Mouse (Mus musculus) stomach, postnatal 0 days (tissue): ENCODE data around the gene Sipa1l2.

Experiments
- CTCF ChIP-seq: IDR thresholded peaks from 2 replicates; pipeline ENCODE4 v1.5.1; 2016; ENCODE audit warnings: antibody characterized with exemption, low read depth, mild to moderate bottlenecking, moderate library complexity
- EP300 ChIP-seq: optimal IDR thresholded peaks from 2 replicates; pipeline ENCODE3; 2016; ENCODE audit warnings: antibody characterized with exemption

DNA sequence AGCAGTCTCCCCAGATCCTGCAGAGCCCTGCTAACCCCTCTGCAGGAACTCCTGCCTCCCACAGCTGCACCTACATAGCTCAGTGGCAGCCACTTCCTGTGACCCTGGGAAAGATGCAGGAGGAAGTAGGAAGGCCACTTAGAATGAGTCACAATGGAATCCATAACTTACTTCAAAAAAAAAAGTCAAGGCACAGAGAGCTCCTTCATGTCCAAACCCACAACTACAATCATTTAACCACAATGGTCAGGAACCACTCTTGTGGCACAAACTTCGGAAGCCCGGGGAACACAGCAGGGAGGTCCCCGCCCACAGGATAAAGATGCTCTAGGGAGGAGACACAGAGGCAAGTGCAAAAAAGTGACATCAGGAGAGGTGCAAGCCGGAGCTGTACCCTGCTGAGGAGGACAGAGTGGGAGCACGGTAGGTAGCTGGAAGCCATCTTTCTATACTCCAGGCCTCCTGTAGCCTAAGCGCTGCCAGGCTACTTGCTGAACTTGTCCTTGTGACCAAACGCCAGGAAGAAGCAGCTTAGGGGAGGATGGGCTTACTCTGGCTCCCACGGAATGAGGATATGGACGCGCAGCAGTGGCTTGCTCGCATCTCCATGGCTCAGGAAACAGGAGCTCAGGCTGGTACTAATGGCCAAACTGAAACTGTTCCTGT, 8.7 kb downstream of the Sipa1l2 start:
- TF ChIP-seq EP300 (no peak), CTCF (no peak)
